Mouse (Mus musculus): Measurements from ENCODE around the gene Gm20388. TPM values are rescaled to one million over a fixed set of nuclear protein-coding genes. Genes with fewer than 3 reads are reported as not detected.

The Gm20388 gene
- total RNA-seq, 1 experiment, result 27.0 TPM

DNA sequence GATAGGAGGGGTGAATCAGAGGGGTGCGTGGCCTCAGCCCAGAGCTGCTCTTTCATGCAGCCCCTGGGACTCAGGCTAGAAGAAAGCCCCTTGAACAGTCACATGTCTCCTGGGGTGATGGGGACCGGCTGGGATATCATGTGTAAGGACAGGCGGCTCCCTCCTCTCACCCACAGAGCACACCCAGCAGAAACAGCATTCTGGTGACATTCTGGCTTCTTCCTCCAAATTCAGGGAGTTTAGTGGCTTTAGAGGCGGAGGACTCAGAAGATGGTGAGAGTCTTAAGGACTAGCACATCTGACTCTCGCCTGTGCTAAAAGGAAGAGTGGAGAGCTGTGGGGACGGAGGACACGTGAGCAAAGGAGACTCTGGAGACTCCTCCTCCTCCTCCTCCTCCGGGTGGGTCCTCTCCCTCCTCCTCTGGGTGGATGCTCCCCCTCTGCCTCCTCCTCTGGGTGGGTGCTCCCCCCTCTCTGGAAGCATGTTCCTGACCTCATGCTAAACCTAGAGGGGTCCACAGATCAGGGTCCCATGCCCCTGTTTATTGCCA, 1265.0 kb downstream of the Gm20388 start:
- no peaks in the 10 kb centered on the region for H3K36me3 ChIP-seq (ENCODE audit: control insufficient read depth, insufficient read depth, low read length, poor library complexity, severe bottlenecking)
- H3K9ac ChIP-seq (ENCODE audit: insufficient read depth, low read depth, low read length, poor library complexity, severe bottlenecking), result no peak overlapping the region
- no peak overlapping the region for H3K27ac ChIP-seq (ENCODE audit: insufficient read depth, low read depth, low read length, poor library complexity, severe bottlenecking)
- no peak overlapping the region for H3K4me3 ChIP-seq (ENCODE audit: insufficient read depth in 1 of 2, low read depth in 1 of 2, low read length in 2 of 2, poor library complexity in 1 of 2, severe bottlenecking in 1 of 2)
- no peak for DNase-seq (ENCODE audit: low read depth, low spot score)
- TF ChIP-seq MAFK (IDR thresholded peaks at IDR 0.05; ENCODE audit: insufficient read depth, low read depth, low read length) (no peak), HCFC1 (IDR thresholded peaks at IDR 0.05; ENCODE audit: borderline replicate concordance, insufficient read depth, low read length) (no peak), ZNF384 (IDR thresholded peaks at IDR 0.05; ENCODE audit: low read depth, low read length) (no peak)
- peaks cover 0 to 5% of the 10 kb centered on the region in 2 experiments; a peak in 2 of 4 replicates for H3K4me1 ChIP-seq (ENCODE audit: control insufficient read depth in 2 of 2, insufficient read depth in 2 of 2, low read length in 2 of 2, poor library complexity in 1 of 2)
- in situ Hi-C loops (cut with MboI; ENCODE audit: low sequenced_read_pairs in 2 of 2, unreplicated experiment in 2 of 2), result no loop called here
- H3K9me3 ChIP-seq (ENCODE audit: control insufficient read depth, insufficient read depth, low read depth, low read length), result no peaks in the 10 kb centered on the region

DNA sequence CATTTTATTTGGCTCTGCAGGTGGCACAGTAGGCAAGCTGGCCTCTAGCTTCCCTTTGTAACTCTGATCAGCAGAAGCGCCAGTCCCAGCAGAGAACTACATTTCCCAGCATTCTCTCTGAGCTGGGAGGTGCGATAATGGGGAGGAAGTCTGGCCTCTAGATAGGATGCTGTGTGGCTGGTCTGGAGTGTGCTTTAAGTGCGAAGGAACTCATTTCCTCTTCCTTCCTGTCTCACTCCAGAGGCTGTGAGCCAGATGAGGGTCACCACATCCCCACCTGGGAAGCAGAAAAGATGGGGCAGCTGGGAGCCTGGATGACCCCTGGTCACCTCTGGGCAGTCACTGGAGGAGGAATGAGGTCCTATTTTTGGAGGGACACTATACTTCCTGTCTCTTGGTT, 1265.7 kb downstream of the Gm20388 start:
- no peak overlapping the region for H3K9ac ChIP-seq (ENCODE audit: insufficient read depth, low read depth, low read length, poor library complexity, severe bottlenecking)
- peaks cover 0 to 5% of the 10 kb centered on the region in 2 experiments; a peak in 2 of 4 replicates for H3K4me1 ChIP-seq (ENCODE audit: control insufficient read depth in 2 of 2, insufficient read depth in 2 of 2, low read length in 2 of 2, poor library complexity in 1 of 2)
- no peak overlapping the region for H3K27ac ChIP-seq (ENCODE audit: insufficient read depth, low read depth, low read length, poor library complexity, severe bottlenecking)
- H3K4me3 ChIP-seq (ENCODE audit: insufficient read depth in 1 of 2, low read depth in 1 of 2, low read length in 2 of 2, poor library complexity in 1 of 2, severe bottlenecking in 1 of 2), result no peak overlapping the region
- H3K36me3 ChIP-seq (ENCODE audit: control insufficient read depth, insufficient read depth, low read length, poor library complexity, severe bottlenecking), result no peaks in the 10 kb centered on the region
- no peak for DNase-seq (ENCODE audit: low read depth, low spot score)
- in situ Hi-C loops (cut with MboI; ENCODE audit: low sequenced_read_pairs in 2 of 2, unreplicated experiment in 2 of 2), result no loop called here
- H3K9me3 ChIP-seq (ENCODE audit: control insufficient read depth, insufficient read depth, low read depth, low read length), result no peaks in the 10 kb centered on the region
- TF ChIP-seq ZNF384 (IDR thresholded peaks at IDR 0.05; ENCODE audit: low read depth, low read length), result no peak
- peak; percentile 88 for TF ChIP-seq HCFC1 (IDR thresholded peaks at IDR 0.05; ENCODE audit: borderline replicate concordance, insufficient read depth, low read length)

DNA sequence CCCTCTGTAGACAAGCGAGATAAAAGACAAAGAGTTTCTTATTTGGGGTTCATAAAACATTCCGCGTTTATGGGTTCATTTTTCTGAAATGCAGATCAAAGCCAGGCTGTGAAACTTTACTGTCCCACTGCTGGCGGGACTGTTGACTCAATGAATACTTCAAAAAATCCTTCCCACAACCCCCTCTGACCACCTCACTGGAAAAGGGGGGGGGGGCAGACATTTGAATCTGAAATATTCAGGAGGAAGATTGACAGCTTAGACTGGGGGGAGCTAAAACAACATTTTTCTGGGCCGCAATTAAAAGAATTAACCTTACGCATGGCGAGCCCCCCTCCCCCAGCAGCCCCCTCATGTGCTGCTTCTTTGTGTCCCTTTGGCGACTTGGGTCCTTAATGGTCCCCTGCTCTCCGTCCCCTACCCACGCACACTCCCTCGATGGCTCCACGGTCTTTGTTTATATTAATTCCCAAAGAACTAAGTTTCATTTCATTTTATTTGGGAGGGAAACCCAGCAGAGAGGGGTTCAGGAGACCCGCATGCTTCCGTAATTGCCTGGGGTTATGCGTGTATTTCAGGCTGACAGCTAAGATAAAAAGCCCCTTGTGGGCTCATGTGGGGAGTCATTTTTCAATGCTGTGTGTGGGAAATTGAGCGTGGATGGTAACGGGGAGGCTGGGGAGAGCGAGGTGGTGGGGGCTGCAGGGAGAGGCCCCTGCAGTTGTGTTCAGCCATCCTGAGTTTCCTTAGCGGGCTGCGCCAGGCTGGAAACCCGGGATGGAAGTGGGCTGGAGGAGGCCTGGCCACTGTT, 1270.0 kb downstream of the Gm20388 start:
- H3K4me3 ChIP-seq (ENCODE audit: insufficient read depth in 1 of 2, low read depth in 1 of 2, low read length in 2 of 2, poor library complexity in 1 of 2, severe bottlenecking in 1 of 2), result no peak overlapping the region

DNA sequence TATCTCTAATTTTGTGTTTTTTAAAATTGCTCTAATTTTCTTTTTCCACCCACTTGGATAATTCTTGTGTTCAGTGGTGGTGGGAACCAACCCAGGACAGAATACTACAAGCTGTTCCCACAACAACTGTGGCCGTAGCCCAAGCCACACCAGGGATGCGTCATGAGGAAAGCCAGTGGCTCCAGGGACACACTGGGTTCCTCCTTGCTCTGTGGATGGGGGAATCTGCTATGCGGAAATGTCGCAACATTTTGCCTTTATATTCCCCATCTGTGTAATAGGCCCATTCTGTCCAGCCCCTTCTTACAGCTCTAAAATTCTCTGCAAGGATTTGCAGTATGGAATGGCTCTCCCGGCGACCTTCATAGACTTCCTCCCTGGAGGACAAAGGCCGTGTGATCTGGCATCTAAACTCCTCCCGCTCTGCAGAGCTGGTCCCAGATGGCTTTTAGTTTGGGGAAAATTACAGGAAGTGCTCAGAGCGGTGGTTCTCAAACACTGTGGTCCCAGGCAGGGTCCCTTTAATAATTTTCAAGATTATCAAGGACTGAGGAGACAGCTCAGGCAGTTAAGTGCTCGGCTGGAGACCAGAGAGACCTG, 1270.7 kb downstream of the Gm20388 start:
- Histone ChIP-seq H3K9ac (ENCODE audit: insufficient read depth, low read depth, low read length, poor library complexity, severe bottlenecking) (no peak overlapping the region), H3K36me3 (ENCODE audit: control insufficient read depth, insufficient read depth, low read length, poor library complexity, severe bottlenecking) (no peaks in the 10 kb centered on the region), H3K9me3 (ENCODE audit: control insufficient read depth, insufficient read depth, low read depth, low read length) (no peaks in the 10 kb centered on the region), H3K4me1 (ENCODE audit: control insufficient read depth in 2 of 2, insufficient read depth in 2 of 2, low read length in 2 of 2, poor library complexity in 1 of 2) (no peaks in the 10 kb centered on the region), H3K4me3 (ENCODE audit: insufficient read depth in 1 of 2, low read depth in 1 of 2, low read length in 2 of 2, poor library complexity in 1 of 2, severe bottlenecking in 1 of 2) (no peak overlapping the region), H3K27ac (ENCODE audit: insufficient read depth, low read depth, low read length, poor library complexity, severe bottlenecking) (no peak overlapping the region)
- in situ Hi-C loops (cut with MboI; ENCODE audit: low sequenced_read_pairs in 2 of 2, unreplicated experiment in 2 of 2), result no loop called here
- no peak for DNase-seq (ENCODE audit: low read depth, low spot score)
- TF ChIP-seq CHD2 (IDR thresholded peaks at IDR 0.05; ENCODE audit: low read depth, low read length) (no peak), ZNF384 (IDR thresholded peaks at IDR 0.05; ENCODE audit: low read depth, low read length) (no peak), MAFK (IDR thresholded peaks at IDR 0.05; ENCODE audit: insufficient read depth, low read depth, low read length) (no peak), HCFC1 (IDR thresholded peaks at IDR 0.05; ENCODE audit: borderline replicate concordance, insufficient read depth, low read length) (no peak), ZC3H11A (IDR thresholded peaks at IDR 0.05; ENCODE audit: borderline replicate concordance, low read depth, low read length) (no peak)

More for the DNA sequence above, 1270.0 kb downstream of the Gm20388 start:
- no peak overlapping the region for H3K27ac ChIP-seq (ENCODE audit: insufficient read depth, low read depth, low read length, poor library complexity, severe bottlenecking)
- H3K4me1 ChIP-seq (ENCODE audit: control insufficient read depth in 2 of 2, insufficient read depth in 2 of 2, low read length in 2 of 2, poor library complexity in 1 of 2), result no peaks in the 10 kb centered on the region
- no peaks in the 10 kb centered on the region for H3K9me3 ChIP-seq (ENCODE audit: control insufficient read depth, insufficient read depth, low read depth, low read length)
- no peak for DNase-seq (ENCODE audit: low read depth, low spot score)
- TF ChIP-seq CHD2 (IDR thresholded peaks at IDR 0.05; ENCODE audit: low read depth, low read length) (no peak), ZC3H11A (IDR thresholded peaks at IDR 0.05; ENCODE audit: borderline replicate concordance, low read depth, low read length) (no peak), MAFK (IDR thresholded peaks at IDR 0.05; ENCODE audit: insufficient read depth, low read depth, low read length) (no peak), ZNF384 (IDR thresholded peaks at IDR 0.05; ENCODE audit: low read depth, low read length) (no peak), HCFC1 (IDR thresholded peaks at IDR 0.05; ENCODE audit: borderline replicate concordance, insufficient read depth, low read length) (no peak)
- in situ Hi-C loops (cut with MboI; ENCODE audit: low sequenced_read_pairs in 2 of 2, unreplicated experiment in 2 of 2), result no loop called here
- H3K9ac ChIP-seq (ENCODE audit: insufficient read depth, low read depth, low read length, poor library complexity, severe bottlenecking), result no peak overlapping the region
- no peaks in the 10 kb centered on the region for H3K36me3 ChIP-seq (ENCODE audit: control insufficient read depth, insufficient read depth, low read length, poor library complexity, severe bottlenecking)
